Mouse (Mus musculus): Measurements from ENCODE around the gene Nell2.

Nell2 gene

GRCm38 (mm10) chr15:95085962-95086361, 442.4 kb downstream of the Nell2 start:
- DNase-seq, result peak; percentile 58 to 65

GRCm38 (mm10) chr15:95081654-95082053, 446.7 kb downstream of the Nell2 start:
- peak in 1 of 2 experiments; percentile 27 for DNase-seq

DNA sequence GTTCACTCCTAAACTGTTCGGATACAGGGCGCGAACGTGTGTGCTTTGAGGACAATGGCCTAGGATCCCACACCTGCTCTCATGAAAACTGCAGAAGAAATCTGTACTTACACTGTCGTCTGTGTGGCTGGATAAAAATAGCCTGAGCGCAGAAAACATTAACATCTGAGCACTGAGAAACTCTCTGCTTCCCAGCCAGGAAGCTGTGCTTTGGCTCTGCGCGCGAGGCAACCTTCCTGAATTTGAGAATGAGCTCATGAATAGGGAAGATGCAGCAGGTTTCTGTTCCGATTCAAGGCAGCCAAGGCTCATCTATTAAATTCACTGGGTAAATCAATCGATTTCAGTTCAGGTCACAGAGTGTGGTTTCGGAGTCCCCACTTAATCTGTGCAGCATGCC, 453.0 kb downstream of the Nell2 start:
- peak; percentile 56 for DNase-seq

- DNase-seq, result no peak
Observed at GRCm38 (mm10) chr15:95070881-95071280, 457.5 kb downstream of the Nell2 start.

DNA sequence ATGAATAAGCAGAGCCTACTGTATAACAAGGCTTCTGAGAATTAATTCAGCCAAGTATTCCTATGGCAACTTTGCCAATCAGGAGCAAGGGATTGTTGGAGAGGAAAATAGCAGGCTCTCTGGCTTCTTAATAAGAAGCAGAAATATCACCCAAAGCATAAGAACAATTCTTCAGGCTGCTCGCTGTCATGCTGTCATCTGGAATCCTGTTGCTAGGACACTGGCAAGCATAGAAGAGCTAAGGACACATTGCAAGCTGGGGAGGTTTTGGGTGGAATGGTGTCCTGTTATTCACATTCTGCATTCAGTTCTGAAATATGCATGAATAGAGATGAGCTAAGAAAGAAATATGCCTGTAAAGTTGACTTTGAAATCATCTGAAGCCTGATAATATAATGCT, 459.6 kb downstream of the Nell2 start:
- no peak for DNase-seq

DNA sequence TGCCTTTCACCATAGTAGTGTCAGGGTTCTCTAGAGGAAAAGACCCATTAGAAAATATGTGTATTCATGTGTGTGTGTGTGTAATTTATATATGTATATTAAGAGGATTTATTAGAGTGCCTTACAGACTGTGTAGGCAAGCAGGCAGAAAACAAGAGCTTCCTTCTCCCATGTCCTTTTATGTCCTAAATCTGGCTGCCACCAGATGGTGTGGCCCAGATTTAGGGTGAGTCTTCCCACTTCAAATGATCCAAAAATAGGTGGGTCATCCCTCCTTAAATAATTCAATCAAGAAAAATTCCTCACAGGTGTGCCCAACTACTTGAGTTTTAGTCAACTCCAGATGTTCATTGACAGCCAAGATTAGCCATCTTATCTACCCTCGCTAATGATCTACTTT, 460.3 kb downstream of the Nell2 start:
- DNase-seq, result peak in 1 of 2 experiments; percentile 57

DNA sequence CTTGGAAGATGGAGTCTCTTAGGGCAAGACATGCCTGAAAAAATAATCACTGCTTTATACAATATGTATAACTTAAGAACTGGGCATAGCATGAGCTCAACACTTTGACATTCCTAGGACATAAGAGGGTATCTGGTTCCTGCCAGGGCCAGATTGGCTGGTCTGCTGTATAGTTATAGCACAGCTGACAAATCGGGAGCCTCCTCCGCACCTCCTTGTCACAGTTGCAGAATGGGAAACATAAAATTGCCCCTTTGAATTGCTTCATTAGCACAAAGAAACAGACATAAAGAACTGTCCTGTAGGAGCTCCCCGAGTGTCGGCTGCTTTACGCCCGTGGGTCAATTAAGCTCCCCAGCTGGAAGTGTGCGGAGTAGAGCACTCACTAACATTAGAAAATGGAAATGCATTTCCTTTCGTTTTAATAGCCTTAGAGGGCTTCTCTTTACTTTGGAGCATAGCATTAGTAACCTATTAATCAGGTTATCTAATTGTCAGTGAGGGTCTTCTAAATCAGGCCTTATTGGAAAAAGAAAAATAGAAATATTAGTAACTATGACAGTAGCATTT, 473.2 kb downstream of the Nell2 start:
- DNase-seq, result no peak

GRCm38 (mm10) chr15:95049171-95049729, 479.1 kb downstream of the Nell2 start:
- DNase-seq, result peak; percentile 70 to 76

- DNase-seq, result peak in 1 of 2 experiments; percentile 62
Observed at GRCm38 (mm10) chr15:95047486-95047885, 480.9 kb downstream of the Nell2 start.

GRCm38 (mm10) chr15:95044011-95044410, 484.3 kb downstream of the Nell2 start:
- peak; percentile 90 for DNase-seq

DNA sequence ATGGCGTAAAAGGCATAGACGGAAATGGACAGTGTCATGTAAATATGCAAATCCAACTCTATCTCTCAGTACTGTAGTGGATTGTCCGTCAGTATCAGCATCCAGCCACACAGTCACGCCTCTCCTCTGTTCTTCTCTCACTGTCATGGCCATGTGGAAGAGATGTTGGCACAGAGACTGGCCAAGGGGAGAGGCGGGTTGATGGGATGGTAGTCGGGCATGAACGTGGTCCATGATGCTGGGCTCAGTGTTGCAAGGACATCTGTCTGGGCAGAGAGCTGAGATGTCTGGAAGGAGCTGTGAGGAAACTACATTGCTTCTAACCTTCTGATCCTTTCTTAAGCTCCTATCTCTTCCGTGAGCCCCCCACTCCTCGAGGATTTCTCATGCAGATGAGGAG, 485.9 kb downstream of the Nell2 start:
- DNase-seq, result no peak

DNA sequence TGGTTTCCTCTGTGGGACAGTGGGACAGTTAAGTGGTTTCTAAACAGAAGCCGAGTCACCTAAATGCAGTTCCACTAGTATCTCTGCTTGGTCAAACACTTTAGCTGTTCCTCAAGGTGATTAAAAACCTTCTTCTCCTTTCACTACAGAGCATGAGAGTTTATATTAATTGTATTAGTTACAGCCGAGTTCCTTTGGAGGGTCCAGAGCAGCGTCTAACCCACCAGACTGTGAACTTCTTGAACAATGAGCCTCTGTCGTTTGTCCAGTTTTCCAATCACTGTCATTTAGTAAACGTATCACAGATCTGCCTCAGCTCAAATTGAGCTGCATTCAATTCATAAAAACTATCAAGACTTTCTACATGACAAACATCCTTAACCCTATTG, 498.9 kb downstream of the Nell2 start:
- no peak for DNase-seq

DNA sequence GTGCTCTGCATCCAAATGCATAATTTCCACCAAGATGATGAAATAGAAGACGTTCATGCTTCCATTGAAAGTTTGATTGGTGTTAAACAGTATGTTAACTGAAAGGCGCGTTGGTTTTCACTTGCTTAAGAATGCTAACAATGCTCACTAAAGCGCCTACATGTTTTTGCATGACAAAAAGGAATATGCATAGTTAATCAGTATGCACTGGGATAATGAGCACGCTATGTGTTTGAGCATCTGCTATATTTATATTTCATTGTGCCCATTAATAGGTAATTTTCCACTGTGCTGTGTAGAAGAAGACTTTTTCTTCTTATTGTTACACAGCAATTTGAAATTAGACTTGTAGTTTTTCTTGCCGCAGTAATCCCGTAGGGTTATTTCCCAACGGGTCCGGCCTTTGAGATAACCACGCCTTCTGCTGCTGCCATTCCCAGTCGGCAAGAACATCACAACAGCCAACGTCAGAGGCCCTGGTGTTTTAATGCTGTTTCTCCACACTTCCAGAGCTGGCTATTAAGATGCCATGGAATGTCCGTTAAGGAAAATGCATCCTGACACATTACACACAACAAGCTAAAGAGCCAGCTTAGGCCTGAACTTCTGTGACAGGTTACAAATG, 499.4 kb downstream of the Nell2 start:
- DNase-seq, result no peak
